Mouse (Mus musculus) CH12.LX (cell line): Measurements from ENCODE around the gene Cep63. TPM values are rescaled to one million over a fixed set of nuclear protein-coding genes. Genes with fewer than 3 reads are reported as not detected.
A peak's percentile ranks its signal among the peaks of the same experiment; 100 is the strongest.

Experiments
- DNase-seq: peaks from one replicate; pipeline ENCODE4 v3.0.0-alpha.2; 2013; ENCODE audit errors: extremely low read depth
- H3K27ac ChIP-seq: 2 replicates; pipeline ENCODE4 v1.5.1; 2012; ENCODE audit warnings: low read depth, mild to moderate bottlenecking, control low read depth, moderate library complexity; ENCODE audit not compliant: insufficient read depth
- H3K27me3 ChIP-seq: replicated peaks from 2 replicates; pipeline ENCODE3; 2012; ENCODE audit warnings: inconsistent platforms
- H3K36me3 ChIP-seq, 2 experiments: replicated peaks in 1 of 2; 2 replicates each; pipeline versions ENCODE3 to v1.6.1; 2012; ENCODE audit warnings: inconsistent platforms in 1 of 2, low read length in 1 of 2, mild to moderate bottlenecking in 1 of 2, mixed read lengths in 1 of 2, moderate library complexity in 1 of 2; ENCODE audit not compliant: control insufficient read depth in 1 of 2, insufficient read depth in 1 of 2
- H3K4me1 ChIP-seq, 2 experiments: 2 replicates each; pipeline ENCODE4 v1.6.1; 2012; ENCODE audit warnings: inconsistent platforms in 1 of 2, moderate library complexity in 1 of 2; ENCODE audit not compliant: insufficient read depth in 2 of 2, control insufficient read depth in 1 of 2
- H3K4me2 ChIP-seq: 2 replicates; pipeline ENCODE4 v1.6.1; 2012; ENCODE audit warnings: low read depth, mild to moderate bottlenecking, control low read depth; ENCODE audit not compliant: poor library complexity, insufficient read depth, severe bottlenecking
- H3K4me3 ChIP-seq, 3 experiments: fragments of 150-350 bp in 1 of 3; sonication (generic) in 1 of 3; replicated peaks in 1 of 3; 2 replicates each; pipeline versions ENCODE3 to v1.5.1; 2011 to 2012; ENCODE audit warnings: low read depth in 2 of 3, low read length in 2 of 3, mild to moderate bottlenecking in 2 of 3, moderate library complexity in 2 of 3, control low read depth in 1 of 3, improper control_type of control experiment in 1 of 3, inconsistent platforms in 1 of 3, mixed read lengths in 1 of 3; ENCODE audit not compliant: poor library complexity in 1 of 3
- H3K79me2 ChIP-seq: replicated peaks from 2 replicates; pipeline ENCODE4 v1.6.1; 2012; ENCODE audit warnings: mild to moderate bottlenecking, moderate library complexity; ENCODE audit not compliant: control insufficient read depth, poor library complexity, insufficient read depth, severe bottlenecking; ENCODE audit errors: extremely low read depth
- H3K9ac ChIP-seq: 2 replicates; pipeline ENCODE4 v1.6.1; 2012; ENCODE audit warnings: low read depth, mild to moderate bottlenecking, control low read depth, moderate library complexity; ENCODE audit not compliant: insufficient read depth
- H3K9me3 ChIP-seq: replicated peaks from 2 replicates; pipeline ENCODE3; 2012; ENCODE audit warnings: low read length, inconsistent platforms, mixed read lengths
- BHLHE40 ChIP-seq: IDR thresholded peaks from 2 replicates; pipeline ENCODE4 v1.6.1; 2011; ENCODE audit warnings: mild to moderate bottlenecking, low read depth, low read length, improper control_type of control experiment
- CHD1 ChIP-seq: IDR thresholded peaks from 2 replicates; pipeline ENCODE4 v1.6.1; 2012; ENCODE audit warnings: low read depth, low read length, improper control_type of control experiment, inconsistent platforms
- CHD2 ChIP-seq: IDR thresholded peaks from 2 replicates; pipeline ENCODE4 v1.6.1; 2011; ENCODE audit warnings: low read length, improper control_type of control experiment
- EP300 ChIP-seq: IDR thresholded peaks from 2 replicates; pipeline ENCODE4 v1.6.1; 2011; ENCODE audit warnings: low read length, improper control_type of control experiment
- ETS1 ChIP-seq: conservative IDR thresholded peaks from 2 replicates; pipeline ENCODE4 v1.6.1; 2012; ENCODE audit warnings: low read depth, mild to moderate bottlenecking, inconsistent platforms, low read length, improper control_type of control experiment, moderate library complexity
- GABPA ChIP-seq: IDR thresholded peaks from 2 replicates; pipeline ENCODE4 v1.6.1; 2012; ENCODE audit warnings: low read depth, low read length, improper control_type of control experiment, inconsistent platforms; ENCODE audit not compliant: insufficient replicate concordance
- HCFC1 ChIP-seq: IDR thresholded peaks from 2 replicates; pipeline ENCODE4 v1.6.1; 2012; ENCODE audit warnings: low read depth, mild to moderate bottlenecking, inconsistent platforms, low read length, improper control_type of control experiment
- IRF4 ChIP-seq: IDR thresholded peaks from 2 replicates; pipeline ENCODE4 v1.6.1; 2014; ENCODE audit warnings: low read depth, mild to moderate bottlenecking, inconsistent platforms, low read length, improper control_type of control experiment
- JUND ChIP-seq: conservative IDR thresholded peaks from 2 replicates; pipeline ENCODE4 v1.6.1; 2011; ENCODE audit warnings: low read depth, low read length, improper control_type of control experiment
- KAT2A ChIP-seq: IDR thresholded peaks from 2 replicates; pipeline ENCODE4 v1.6.1; 2012; ENCODE audit warnings: low read length, improper control_type of control experiment, inconsistent platforms; ENCODE audit not compliant: insufficient replicate concordance
- MAFK ChIP-seq: IDR thresholded peaks from 2 replicates; pipeline ENCODE4 v1.6.1; 2011; ENCODE audit warnings: low read length, improper control_type of control experiment; ENCODE audit not compliant: insufficient replicate concordance
- MYC ChIP-seq: IDR thresholded peaks from 2 replicates; pipeline ENCODE4 v1.6.1; 2011; ENCODE audit warnings: low read depth, mild to moderate bottlenecking, improper control_type of control experiment, low read length
- PAX5 ChIP-seq: IDR thresholded peaks from 2 replicates; pipeline ENCODE4 v1.6.1; 2012; ENCODE audit warnings: low read length, inconsistent platforms, mixed read lengths
- POLR2A ChIP-seq: IDR thresholded peaks from 2 replicates; pipeline ENCODE4 v1.6.1; 2011; ENCODE audit warnings: low read depth, mild to moderate bottlenecking, improper control_type of control experiment, low read length
- POLR2AphosphoS2 ChIP-seq: IDR thresholded peaks from 2 replicates; pipeline ENCODE4 v1.6.1; 2011; ENCODE audit warnings: low read depth, low read length, improper control_type of control experiment
- RAD21 ChIP-seq: IDR thresholded peaks from 2 replicates; pipeline ENCODE4 v1.6.1; 2011; ENCODE audit warnings: low read depth, mild to moderate bottlenecking, low read length, improper control_type of control experiment, moderate library complexity
- SIN3A ChIP-seq: IDR thresholded peaks from 2 replicates; pipeline ENCODE4 v1.6.1; 2012; ENCODE audit warnings: low read length, improper control_type of control experiment, inconsistent platforms
- SMC3 ChIP-seq: IDR thresholded peaks from 2 replicates; pipeline ENCODE4 v1.6.1; 2011; ENCODE audit warnings: low read depth, low read length, improper control_type of control experiment
- TBP ChIP-seq: conservative IDR thresholded peaks from 2 replicates; pipeline ENCODE4 v1.6.1; 2011; ENCODE audit warnings: low read depth, low read length, improper control_type of control experiment
- TCF12 ChIP-seq: IDR thresholded peaks from 2 replicates; pipeline ENCODE4 v1.6.1; 2014; ENCODE audit warnings: low read depth, mild to moderate bottlenecking, inconsistent platforms, low read length, improper control_type of control experiment
- UBTF ChIP-seq: IDR thresholded peaks from 2 replicates; pipeline ENCODE4 v1.6.1; 2012; ENCODE audit warnings: low read depth, mild to moderate bottlenecking, inconsistent platforms, low read length, improper control_type of control experiment, moderate library complexity
- ZKSCAN1 ChIP-seq: IDR thresholded peaks from 2 replicates; pipeline ENCODE4 v1.6.1; 2012; ENCODE audit warnings: low read depth, inconsistent platforms, low read length, improper control_type of control experiment, borderline replicate concordance
- ZMIZ1 ChIP-seq: IDR thresholded peaks from 2 replicates; pipeline ENCODE4 v1.6.1; 2012; ENCODE audit warnings: low read depth, mild to moderate bottlenecking, inconsistent platforms, low read length, improper control_type of control experiment
- ZNF384 ChIP-seq: IDR thresholded peaks from 2 replicates; pipeline ENCODE4 v1.6.1; 2012; ENCODE audit warnings: low read depth, low read length, improper control_type of control experiment, inconsistent platforms
- dilution Hi-C: fragments of 300-500 bp; cut with MboI; formaldehyde crosslinking; loops from 2 replicates; pipeline ENCODE4 v1.14.3; 2020; ENCODE audit warnings: low sequenced_read_pairs; ENCODE audit not compliant: extremely low pct_unique_long_range_greater_than_20kb, extremely low pct_ligation_motif_present
- in situ Hi-C: fragments of 300-500 bp; cut with MboI; formaldehyde crosslinking; loops from 3 replicates; pipeline ENCODE4 v1.14.3; 2019; ENCODE audit warnings: low sequenced_read_pairs, low pct_ligation_motif_present, low pct_unique_long_range_greater_than_20kb, mixed read lengths
- polyA plus RNA-seq: library from polyadenylated mRNA; unstranded; fragments of >175 nt; gene quantifications from 2 replicates; pipeline ENCODE4 v1.2.1, GENCODE M21; 2012; ENCODE audit warnings: low read depth; ENCODE audit not compliant: insufficient read length
- total RNA-seq, 2 experiments: library from RNA; depleted of rRNA; stranded (reverse); fragments of 300-350 nt in 1 of 2; fragments of >200 nt in 1 of 2; gene quantifications; 2 replicates each; pipeline ENCODE4 v1.2.3; 2012 to 2014

Cep63 gene
- total and polyA plus RNA-seq, 3 experiments = 18.7 to 45.6 (median 27.3) TPM

DNA sequence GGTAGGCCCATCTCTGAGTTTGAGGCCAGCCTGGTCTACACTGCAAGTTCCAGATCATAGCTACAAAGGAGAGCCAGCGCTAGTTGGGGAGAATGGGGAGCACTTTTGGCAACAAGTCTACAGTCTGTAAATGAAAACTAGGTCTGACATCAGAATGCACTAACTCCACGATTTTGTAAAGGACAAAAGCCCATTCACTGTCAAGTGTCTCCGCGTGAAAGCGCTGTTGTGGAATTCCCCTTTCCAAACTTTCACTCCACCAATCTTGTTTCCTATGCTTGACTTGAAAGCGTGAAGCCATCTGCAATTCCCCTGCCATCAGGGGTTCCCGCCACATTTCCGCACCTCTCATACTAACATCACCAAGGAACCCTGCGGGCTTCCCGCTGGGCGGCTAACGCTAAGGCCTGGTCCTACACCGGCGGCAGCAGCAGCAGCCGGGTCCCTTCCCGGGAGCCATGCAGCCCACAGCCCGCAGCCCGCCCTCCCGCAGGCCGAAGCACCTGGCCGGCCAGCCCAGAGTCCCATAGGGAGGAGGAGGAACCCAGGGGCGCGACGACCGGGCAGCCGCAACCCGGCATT, 842 bp downstream of the Cep63 start:
- H3K4me2 ChIP-seq = peak overlapping the region; percentile 99
- peak overlapping the region; percentile 87 for H3K9ac ChIP-seq
- H3K79me2 ChIP-seq = peaks cover 9% of the 10 kb centered on the region
- in situ Hi-C loops = no loop called here
- no peaks in the 10 kb centered on the region for H3K9me3 ChIP-seq
- peaks cover 0 to 11% of the 10 kb centered on the region in 2 experiments for H3K36me3 ChIP-seq
- TF ChIP-seq GABPA = no peak
- no peak for TF ChIP-seq MAFK
- 0 out of 2 replicates have a peak, but pooled peaks have one; percentile 33 for TF ChIP-seq UBTF
- TF ChIP-seq ZMIZ1 = no peak
- 0 out of 2 replicates have a peak, but pooled peaks have one; percentile 33 for TF ChIP-seq MYC
- TF ChIP-seq SIN3A = no peak; the same call in 1 of the 2 replicates
- TF ChIP-seq CHD2 = no peak
- no peak for TF ChIP-seq EP300
- peak; percentile 30; the same call in 1 of the 2 replicates for TF ChIP-seq CHD1
- TF ChIP-seq ETS1 = no peak
- no peak for TF ChIP-seq ZNF384
- TF ChIP-seq ZKSCAN1 = no peak
- TF ChIP-seq PAX5 = no peak
- no peak for TF ChIP-seq JUND
- no peak for TF ChIP-seq POLR2A
- TF ChIP-seq BHLHE40 = no peak
- no peak for TF ChIP-seq POLR2AphosphoS2
- TF ChIP-seq IRF4 = no peak
- no peak for TF ChIP-seq RAD21
- TF ChIP-seq HCFC1 = no peak
- TF ChIP-seq TBP = no peak
- TF ChIP-seq KAT2A = no peak
- no peak for TF ChIP-seq SMC3
- TF ChIP-seq TCF12 = no peak; the same call in 1 of the 2 replicates
- peak overlapping the region; percentile 86 for H3K27ac ChIP-seq
- dilution Hi-C loops = no loop called here
- H3K4me1 ChIP-seq = peaks cover 0 to 53% of the 10 kb centered on the region in 2 experiments; a peak in 3 of 4 replicates
- peak; percentile 56 for DNase-seq
- H3K27me3 ChIP-seq = no peaks in the 10 kb centered on the region
- peak overlapping the region; percentile 81 to 87 (median 82) for H3K4me3 ChIP-seq
